Mouse (Mus musculus) forelimb bud, embryonic 11.5 days (tissue): ENCODE measurements around the gene Ptprb.

ENCODE experiments used
- DNase-seq: peaks from one replicate; pipeline ENCODE4 v3.0.0-alpha.2; 2012; ENCODE audit warnings: low read depth, low spot score

The Ptprb gene

GRCm38 (mm10) chr10:116422551-116422950 is 147.2 kb downstream of the Ptprb start:
- no peak for DNase-seq

GRCm38 (mm10) chr10:116424921-116425320 is 149.6 kb downstream of the Ptprb start:
- no peak for DNase-seq

DNA sequence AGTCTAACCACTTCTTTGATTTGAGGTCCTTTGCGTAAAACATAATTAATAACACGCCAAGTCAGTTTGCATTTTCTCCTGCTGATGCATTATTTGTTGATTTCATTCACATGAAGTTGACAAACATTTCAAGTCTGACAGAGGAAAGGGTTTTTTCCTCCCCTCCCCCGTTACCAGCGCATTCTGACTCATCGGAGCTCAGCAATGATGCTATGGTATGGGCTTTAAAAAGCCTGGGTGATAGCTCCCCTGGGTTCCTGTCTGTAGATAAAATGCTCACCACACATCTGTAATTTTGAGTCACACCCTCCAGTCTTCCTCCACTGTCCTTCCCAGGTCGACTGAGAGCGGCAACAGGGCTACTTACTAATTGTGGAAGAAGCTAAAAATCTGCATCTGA is 150.9 kb downstream of the Ptprb start:
- no peak for DNase-seq

- DNase-seq: no peak
These were observed 152.9 kb downstream of the Ptprb start for GRCm38 (mm10) chr10:116428026-116428780.

- no peak for DNase-seq
These were observed 157.1 kb downstream of the Ptprb start for GRCm38 (mm10) chr10:116432421-116432820.

DNA sequence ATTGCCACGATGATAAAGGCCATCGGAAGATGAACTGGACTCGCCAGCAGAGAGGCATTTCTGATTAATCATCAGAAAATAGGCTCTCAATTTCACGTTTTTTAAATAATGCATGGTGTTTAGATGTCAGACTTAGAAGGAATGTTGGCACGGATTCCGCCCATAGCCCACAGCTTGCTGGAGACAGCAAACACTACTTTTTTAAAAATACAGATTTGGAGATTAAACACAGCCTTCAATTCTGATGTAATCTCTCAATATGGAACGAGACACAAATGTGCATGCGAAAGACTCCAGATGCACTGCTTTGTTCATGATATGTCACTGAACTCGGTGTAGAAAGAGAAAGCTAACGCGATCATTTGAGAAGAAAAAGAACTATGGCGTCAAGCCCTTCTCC is 160.1 kb downstream of the Ptprb start:
- no peak for DNase-seq
